Mouse (Mus musculus) adrenal gland, adult 2 months (tissue): ENCODE measurements around the gene En1. TPM values are rescaled to one million over a fixed set of nuclear protein-coding genes. Genes with fewer than 3 reads are reported as not detected.

ENCODE experiments used
- DNase-seq: peaks from one replicate; pipeline ENCODE4 v3.0.0; 2021
- long read RNA-seq: library from polyadenylated mRNA; stranded (forward); transcript quantifications from one replicate; pipeline ENCODE4 v2.0.0, GENCODE M21; 2021
- polyA plus RNA-seq: library from polyadenylated mRNA; depleted of rRNA; stranded (reverse); fragments of >200 nt; gene quantifications from 2 replicates; pipeline ENCODE4 v1.2.3, GENCODE M21; 2012; rRNA removed
- total RNA-seq, 2 experiments: library from RNA; stranded (reverse); gene quantifications; 2 replicates each; pipeline ENCODE4 v1.2.3; 2021

En1 gene
- total RNA-seq (not detected), polyA plus RNA-seq (0.03 and 0.27 TPM in 2 replicates)
- long read RNA-seq = 0 reads

DNA sequence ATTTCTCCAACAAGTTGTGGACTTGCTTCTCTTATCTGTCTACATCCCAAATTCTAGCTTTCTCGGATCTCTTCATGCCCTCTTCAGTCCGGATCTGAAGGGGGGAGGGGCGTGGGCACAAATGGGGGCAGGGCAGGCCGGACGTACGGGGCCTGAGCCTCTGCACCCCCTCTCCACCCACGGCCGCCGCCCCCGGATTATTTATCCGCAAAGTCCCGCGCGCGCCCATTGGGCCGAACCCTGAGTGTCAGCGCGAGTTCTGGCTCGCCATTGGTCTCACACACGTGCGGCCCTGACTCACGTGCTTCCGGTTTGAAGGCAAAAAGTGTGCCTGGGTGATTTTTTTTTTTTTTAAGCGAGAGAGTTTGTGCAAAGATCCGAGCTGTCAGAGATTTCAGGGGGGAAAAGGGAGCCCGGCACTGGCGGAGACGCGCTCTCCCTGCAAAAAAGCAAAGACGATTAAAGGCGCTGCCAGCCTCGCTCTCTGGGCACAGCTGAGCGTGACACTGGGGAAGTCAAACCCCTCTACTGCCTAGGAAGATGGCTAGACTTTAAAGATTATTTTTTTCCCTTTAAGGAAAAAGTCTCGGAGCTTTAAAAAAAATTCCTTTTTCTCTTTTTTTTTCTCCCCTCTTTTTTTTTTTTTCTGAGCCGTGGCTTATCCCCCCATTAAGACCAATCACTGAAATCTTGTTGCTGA lies at the start of gene En1:
TSS of gene En1 (plus strand) at position 388 of the 700 bp plus-strand sequence.
- DNase-seq = peak; percentile 51

DNA sequence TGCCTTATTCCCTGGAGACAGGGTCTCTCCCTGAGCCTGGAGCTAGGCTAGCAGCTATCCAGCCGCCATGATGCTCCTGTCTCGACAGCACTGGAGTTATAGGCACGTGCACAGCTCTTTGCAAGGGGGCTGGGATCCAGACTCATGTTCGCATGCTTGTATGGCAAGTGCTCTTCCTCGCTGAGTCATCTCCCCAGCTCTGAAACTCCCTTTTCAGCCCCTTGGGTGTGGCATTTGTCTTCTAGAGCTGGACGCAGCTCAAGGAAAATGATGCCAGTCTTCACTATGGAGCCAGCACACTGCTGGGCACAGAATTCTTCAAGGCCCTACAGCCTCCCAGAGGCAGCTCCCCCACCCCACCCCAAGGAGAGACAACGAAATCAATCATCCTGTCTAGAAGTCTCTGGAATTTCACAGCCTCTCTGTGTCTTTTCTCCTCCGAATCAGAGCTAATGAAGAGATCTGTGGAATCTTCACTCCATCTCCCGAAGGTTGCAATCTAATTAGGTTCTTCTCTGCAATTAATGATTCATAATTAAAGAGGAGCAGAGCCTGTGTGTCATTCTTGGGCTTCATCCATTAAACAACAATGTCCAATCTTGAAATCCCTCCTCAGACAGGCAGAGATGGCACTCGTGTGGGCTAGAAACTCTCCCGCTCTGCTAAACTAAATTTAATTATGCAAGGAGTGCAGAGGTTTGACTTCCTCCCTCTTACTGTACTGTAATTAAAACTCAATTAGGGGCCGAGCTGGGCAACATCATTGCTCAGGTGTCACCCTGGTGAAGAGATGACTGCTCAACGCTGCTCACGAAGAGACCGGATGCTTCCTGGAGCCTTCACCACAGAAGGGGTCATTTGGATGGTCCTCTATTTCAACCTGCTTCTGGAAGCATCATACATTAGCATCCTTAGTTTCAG lies 45.0 kb upstream of the En1 start:
- no peak for DNase-seq

DNA sequence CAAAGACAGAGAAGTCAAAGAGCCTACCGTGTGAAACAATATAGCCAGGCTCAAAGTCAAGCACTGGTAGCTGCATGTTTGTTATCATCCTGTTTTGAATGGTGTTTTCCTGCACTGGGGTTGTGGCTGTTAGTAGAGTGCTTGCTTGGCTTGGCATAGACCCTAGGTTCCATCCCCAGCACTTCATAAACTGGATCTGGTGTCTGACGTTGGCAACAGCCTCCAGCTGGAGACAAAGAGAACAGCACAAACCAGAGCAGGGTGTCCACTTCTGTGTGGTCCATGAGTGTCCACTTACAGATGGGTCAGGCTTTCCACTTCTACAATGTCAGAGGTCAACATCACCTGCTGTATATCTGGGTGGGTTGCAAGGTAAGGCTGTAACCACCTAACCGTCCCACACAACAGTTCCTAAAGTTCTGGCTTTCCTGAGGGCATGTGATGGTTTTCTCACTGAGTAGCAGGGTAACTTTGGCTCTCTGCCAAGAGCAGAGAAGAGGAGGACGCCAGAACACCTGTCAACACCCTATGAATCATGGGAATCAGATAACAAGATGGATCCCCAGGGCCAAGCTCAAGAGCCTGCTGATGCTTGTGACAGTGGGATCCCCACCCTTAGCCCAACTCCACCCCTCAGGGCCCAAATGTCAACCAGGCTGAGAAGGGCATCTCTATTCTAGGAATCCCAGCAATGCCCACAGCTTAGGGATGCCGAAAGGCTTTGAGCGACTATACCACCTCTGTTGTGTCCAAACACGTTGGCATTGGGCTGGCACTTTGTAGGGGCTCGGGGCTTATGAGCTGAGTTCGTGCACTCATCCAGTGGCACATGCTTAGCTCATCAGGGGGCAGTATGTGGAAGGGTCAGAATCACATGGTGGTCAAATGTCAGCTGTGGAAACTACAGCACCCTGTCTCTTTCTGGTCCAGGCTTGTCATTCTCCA lies 43.6 kb upstream of the En1 start:
- DNase-seq = no peak

DNA sequence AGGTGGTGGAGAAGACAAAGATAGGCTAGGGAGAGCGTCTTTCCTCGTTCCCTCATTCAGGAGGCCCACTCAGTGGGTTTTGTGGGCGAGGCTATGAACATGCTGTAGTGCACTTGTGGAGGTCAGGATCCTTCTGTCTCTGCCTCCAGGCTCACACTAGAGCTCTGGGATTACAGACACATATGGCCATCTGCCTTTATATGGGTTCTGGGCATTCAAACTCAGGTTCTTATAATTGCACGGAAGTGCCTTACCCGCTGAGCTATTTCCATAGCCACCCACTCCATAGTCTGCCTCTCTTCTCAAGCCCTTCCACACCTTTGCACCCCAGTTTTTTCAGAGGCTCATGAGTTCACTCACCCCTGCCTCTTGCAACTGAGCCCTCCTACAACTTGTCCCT lies 42.3 kb upstream of the En1 start:
- no peak for DNase-seq

DNA sequence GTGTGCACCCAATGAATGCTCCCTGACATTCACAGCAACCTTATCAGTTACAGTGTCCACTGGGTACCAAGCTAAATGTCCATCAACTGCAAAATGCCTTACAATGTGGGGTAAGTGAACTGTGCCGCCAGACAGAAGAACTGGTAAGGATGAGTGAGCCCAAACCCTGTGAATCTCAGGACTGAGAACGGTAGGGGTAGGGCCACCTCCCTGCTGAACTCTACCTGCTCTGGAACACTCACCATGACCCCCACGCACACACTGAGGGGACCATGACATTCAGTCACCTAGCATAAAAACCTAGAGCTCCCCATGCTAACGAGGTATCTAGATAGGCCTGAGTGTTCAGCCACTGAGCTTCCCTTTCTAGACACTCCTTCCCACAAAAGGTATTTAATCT lies 20.9 kb upstream of the En1 start:
- DNase-seq = no peak

DNA sequence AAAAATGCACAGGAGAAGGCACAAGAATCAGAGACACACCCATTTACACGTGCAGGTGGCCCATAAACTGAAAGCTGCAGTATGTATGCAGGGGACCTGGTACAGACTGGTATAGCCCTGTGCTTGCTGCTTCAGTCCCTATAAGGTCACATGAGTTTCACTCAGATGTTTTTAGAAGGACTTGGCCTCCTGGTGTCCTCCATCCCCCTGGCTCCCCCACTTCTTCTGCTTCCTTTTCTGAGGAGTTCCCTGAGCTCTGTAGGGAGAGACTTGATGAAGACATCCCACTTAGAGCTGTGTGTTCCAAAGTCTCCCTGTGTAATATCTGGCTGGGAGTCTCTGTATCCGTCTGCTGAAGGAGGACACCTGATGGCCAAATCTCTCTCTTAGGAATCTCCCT lies 16.7 kb upstream of the En1 start:
- DNase-seq = no peak

DNA sequence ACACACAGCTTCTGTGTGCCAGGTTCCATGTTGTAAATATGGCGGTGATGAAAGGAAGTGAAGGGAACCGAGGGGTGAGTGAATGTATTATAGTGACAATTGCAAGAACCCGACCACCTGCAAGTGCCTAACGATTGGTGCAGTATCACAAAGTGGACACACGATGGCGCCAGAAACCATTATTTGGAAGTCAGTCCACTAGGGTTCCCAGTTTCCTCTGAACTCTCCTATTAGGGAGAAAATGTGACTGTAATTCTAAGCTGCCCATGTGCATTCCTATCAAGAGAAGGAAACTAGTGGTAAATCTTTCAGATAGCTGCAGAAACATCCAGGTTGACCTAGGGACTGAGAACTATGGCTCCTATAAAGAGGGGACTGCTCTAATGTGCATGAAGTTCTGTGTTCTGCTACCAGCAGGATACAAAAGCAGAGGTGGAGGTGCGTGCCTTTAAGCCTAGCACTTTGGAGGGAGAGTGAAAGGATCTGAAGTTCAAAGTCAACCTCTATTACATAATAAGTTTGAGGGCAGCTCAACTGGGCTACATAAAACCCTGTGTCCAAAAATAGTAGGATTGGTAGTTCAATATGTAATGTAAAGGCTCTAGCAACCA lies 15.6 kb upstream of the En1 start:
- peak; percentile 47 for DNase-seq

DNA sequence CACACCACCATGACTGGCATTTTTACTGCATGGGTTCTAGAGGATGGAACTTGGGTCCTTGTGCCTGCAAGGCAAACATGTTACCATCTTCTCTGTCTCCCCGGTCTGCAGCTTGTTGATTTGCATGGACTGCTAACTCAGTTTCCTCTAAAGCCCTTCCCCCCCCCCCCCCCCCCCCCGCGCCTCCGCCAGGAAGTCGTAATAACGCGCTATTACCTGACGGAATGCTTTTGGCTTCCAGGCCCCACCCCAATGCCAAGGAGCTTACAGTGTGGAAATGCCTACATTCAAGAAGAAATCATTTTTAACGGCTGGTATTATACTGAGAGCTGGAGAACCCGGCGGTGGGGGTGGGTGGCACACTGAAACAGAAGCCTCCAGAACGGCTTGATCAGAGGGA lies 14.8 kb upstream of the En1 start:
- no peak for DNase-seq

DNA sequence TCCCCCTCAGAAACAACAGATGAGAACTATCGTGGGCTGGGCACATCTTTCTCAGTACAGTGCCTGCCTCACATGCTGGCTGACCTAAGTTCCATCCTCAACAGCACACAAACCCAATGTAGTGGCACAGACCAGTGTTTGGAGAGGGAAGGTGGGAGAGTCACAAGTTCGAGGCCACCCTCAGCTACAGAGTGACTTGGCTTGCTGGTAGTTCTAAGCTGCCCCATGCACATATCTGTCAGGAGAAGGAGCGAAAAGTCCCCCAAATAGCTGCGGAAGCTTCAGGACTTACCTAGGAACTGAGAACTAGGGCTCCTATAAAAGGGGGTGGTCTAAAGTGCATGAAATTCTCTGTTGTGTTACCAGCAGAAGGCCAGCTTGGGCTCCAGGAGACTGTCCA lies 14.3 kb upstream of the En1 start:
- DNase-seq = no peak

DNA sequence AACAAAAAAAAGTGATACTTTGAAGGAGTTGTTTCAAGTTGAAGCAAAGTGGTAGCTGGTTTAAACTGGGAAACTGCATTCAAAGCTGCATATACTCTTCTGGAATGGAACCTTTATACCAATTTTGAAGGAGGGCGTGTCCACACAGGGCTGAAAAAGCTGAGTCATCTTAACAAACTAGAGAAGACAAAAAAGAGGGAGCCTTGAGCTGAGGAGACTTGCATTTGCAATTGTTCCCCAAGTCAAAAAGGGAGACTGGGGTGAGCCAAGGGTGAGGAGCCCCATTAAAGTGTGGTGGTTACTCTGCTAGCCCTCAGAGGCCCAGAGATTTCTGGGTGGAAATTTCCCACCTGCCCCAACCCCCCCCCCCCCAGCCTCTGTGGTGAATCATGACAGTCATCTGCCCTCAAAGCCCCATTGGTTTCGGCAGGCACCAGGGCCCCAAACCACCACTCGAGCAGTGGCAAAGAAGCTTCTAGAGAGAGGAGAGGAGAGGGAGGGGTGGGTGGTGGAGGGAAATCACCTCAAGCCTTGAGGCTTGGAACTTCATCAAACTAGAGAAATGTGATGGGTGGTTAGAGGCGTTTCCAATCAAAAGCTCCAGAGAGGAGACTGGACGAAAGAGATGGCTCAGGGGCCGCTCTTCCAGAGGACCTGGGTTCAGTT lies 13.7 kb upstream of the En1 start:
- no peak for DNase-seq

DNA sequence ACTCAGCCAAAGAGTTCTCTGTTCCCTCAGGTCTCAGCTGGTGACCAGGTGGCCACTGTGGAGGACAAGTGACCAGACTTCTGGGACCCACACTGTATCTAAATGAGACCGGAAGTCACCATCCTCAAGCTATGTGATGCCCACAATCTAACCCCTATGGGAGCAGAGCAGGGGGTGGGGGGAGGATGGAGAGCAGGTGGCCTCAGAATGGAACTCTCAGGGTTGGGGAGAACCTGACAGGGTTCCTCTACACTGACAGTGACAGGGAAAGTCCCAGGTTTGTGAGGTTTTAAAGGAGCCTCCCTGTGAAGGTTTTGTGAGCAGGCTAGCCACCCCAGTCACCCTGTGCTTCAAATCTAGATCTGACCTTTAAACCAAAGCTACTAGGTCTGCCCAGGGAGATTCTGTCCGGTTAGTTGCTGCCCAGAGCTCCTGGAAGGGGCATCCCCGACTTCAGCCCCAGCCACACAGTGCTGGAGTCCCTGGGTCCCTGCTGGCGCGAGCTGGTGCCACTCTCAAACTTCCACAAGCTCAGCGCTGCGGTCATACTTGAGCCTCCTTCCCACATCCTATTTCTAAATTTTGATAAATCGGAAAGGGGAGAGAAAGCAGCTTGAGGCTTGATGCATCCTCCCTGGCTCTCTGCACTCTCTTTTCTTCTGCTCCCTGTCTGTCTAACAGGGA lies 8.8 kb upstream of the En1 start:
- DNase-seq = no peak

DNA sequence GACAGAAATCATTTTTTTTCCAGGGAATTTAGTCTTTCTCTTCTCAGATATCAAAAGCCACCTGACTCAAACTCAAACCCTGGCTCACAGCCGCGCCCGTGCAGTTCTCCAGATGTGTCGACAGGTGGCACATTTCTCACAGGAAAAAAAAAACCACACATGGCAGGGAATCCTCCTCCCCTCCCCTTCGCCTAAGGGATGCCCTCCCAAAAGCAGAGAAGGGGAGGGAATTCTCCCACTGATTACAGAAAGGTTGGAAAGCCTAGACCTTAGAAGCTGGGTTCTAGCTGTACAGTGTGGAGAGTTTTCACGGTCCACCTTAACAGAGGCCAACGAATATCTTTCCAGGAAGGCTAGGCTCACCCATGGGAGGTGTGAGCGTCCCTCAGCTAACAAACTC lies 7.6 kb upstream of the En1 start:
- DNase-seq = no peak

DNA sequence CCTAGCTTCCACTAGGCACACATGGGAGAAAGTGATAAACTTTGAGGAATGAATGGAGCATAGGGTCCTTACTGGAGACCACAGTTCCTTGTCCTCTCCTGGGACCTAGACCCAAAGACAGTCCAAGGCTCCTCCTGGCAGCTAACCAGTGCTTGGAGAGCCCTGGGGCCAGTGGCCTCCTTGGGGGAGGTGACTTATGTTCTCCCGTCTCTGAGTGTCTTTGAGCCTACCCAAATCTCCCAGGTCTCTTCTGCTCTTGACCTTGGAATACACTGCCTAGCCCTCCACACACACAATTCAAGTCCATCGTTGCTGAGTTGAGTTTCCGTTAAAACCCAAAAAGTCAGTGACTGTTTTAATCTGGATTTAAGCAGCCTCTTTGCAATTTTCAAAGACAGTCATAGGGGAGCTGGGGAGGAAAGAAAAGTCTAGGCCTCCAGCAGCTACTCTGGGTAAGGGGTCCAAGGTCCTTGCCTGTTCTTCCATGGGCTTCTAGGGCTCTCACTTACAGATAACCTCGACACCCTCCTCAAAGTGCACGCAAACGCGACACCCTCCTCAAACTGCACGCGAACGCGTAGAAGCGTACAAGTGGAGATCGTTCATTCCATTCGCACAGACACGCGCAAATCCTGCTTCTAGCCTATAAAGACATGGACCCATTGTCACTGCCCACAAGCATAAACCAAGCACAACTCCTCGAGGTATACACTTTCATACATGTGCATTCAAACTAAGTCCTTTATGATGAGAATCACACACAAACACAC lies 6.6 kb upstream of the En1 start:
- no peak for DNase-seq

DNA sequence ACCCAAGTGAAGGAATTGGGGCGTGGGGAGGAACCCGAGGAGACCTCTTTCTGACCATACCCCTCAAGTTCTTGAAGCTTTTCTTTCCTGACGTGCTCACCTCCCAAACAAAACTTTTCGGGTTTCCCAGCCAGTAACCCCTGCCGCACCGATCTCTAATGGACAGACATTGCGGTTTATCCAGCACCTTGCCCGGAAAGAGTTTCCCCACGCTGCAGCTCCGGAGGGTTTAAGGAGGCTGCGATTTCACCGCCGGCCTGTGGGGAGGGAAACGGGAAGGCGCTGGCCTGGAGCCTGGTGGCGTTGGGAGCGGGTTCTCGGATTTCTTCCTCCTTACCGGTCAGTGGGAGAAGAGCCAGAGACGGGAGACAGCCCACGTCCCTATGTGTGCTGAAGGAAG lies 5.9 kb upstream of the En1 start:
- no peak for DNase-seq

DNA sequence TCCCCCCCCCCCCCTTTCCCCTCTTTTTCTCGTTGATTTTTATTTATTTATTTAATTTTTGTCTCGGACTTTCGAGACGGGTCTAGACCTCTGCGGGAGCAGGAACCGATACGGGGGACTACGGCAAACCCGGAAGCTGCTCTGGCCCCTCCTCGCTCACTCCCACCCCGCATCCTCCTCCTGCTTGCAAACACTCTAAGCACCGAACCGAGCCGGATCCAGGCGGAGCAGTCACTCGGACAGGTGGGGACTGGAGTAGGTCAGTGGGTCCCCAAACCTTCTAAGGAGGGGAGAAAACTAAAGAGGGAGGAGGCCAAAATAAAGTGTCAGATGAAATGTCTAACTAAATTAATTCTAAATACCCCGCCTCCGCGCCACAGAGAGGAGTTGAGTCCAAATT lies 5.4 kb upstream of the En1 start:
- DNase-seq = no peak

DNA sequence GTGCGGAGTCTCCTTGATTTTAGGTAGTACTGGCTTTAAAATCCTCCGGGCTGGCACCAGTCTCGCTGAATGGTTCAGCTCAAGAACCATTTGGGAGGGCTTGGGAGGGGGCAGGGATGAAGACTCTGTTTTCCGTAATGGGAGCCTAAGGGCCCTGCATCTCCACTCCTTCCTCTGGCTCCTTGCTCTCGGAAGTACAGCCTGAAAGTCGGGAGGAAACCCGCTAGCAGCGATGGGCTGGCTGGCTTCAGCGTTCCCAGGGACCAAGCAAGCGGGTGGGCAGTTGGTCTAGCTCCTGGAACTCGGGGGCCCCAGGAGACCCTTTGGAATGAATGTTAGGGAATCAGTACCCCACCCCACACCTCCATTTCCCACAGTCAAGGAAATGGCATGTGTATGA lies 4.9 kb upstream of the En1 start:
- no peak for DNase-seq

DNA sequence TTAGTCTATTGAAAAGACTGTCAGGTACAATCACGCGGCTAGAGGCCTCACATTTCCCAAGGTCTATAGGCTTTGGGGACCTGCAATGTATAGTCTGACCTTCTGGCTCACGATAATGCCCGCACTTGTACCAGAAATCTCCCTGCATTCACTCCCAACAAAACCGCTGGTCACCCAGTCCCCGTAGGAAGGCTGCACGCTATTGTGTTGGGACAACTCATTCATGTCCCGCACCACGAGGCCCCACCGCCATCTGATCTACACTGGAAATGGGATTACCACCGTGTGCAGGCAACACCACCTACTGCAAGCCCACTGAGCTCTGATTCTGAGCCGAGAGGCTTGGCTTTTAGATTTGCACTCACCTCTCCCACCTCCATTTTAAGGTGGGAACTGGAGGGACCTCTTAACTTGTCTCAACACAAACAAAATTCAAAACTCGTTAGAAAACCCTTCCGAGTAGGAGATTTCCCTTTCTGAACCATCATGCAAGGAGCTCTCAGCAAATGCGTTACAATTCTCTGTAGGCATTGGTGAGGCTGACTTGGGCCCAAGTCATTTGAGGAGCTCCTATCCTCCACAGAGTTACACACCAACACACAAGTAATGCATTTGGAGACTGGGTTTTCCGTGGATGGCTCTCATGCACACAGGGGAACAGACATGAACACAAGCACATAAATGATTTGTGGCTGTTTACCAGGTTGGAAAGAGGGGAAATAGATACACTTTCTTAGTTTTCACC lies 3.9 kb upstream of the En1 start:
- DNase-seq = no peak

DNA sequence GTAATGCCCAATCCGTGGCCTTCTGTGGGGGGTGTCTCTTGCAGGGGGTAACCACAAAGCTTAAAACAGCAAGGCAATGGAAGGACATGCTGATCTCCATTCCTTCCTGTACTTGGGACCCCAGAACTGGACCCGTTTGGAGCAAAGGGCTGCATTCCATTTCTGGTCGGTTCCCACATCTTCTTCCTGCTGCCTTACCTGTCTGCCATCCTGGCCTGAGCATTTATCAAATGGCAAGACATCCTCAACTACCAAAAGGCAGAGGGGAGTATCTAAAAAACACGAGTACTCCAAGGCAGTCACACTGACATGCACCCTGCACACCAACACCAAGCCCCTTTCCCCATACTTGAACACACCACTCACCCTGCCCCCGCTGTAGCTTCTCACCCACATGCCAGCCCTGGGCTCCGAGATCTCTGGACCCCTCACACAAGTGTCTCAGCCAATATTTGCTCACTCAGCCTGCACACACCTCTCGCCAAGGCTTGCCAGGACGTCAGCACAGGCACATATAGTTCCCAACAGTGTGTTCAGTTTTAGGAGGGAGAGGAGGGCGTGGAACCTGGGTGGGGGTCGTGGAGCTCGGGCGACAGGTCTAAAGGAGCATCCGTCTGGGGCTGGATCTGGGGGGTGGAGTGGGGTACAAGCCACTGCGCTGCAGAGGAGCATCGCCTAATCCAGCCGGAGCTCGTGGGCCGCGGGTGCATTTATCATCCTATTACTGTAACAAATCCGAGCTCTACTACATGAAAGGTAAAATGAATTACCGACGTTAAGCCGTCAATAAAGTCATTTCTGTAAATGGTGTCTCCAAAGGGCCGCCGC lies 2.7 kb upstream of the En1 start:
- DNase-seq = no peak
